Mouse (Mus musculus): Measurements from ENCODE around the gene Myo16.

Gene Myo16

GRCm38 (mm10) chr8:10534619-10535286 lies 381.0 kb downstream of the Myo16 start:
- DNase-seq (ENCODE audit: extremely low read depth, low read depth, low spot score): no peak

- no peak for DNase-seq (ENCODE audit: extremely low read depth, low read depth, low spot score)
These were observed 384.6 kb downstream of the Myo16 start for GRCm38 (mm10) chr8:10538319-10538718.

DNA sequence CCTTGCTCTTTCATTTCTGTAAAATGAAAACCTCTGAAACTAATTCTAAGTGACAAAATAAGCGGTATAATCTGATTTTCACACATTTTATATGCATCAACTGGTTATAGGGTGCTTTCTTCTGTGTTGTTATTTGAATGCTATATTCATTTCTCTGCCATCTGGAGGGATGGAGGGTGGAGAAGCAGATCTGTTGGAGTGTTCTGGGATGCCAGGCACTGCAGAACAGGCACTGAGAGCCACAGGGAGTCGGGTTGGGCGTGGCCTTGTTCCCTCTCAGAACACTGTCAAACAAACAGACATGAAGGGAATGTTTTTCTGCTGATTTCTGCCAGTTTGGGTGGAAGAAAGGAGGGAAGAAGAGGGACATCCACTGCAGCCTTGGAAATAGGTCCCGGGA lies 386.0 kb downstream of the Myo16 start:
- DNase-seq (ENCODE audit: extremely low read depth, low read depth, low spot score): no peak

- no peak for DNase-seq (ENCODE audit: extremely low read depth, low read depth, low spot score)
These were observed 392.2 kb downstream of the Myo16 start for GRCm38 (mm10) chr8:10545890-10546289.

- no peak for DNase-seq (ENCODE audit: extremely low read depth, low read depth, low spot score)
These were observed 392.8 kb downstream of the Myo16 start for GRCm38 (mm10) chr8:10546519-10546918.

DNA sequence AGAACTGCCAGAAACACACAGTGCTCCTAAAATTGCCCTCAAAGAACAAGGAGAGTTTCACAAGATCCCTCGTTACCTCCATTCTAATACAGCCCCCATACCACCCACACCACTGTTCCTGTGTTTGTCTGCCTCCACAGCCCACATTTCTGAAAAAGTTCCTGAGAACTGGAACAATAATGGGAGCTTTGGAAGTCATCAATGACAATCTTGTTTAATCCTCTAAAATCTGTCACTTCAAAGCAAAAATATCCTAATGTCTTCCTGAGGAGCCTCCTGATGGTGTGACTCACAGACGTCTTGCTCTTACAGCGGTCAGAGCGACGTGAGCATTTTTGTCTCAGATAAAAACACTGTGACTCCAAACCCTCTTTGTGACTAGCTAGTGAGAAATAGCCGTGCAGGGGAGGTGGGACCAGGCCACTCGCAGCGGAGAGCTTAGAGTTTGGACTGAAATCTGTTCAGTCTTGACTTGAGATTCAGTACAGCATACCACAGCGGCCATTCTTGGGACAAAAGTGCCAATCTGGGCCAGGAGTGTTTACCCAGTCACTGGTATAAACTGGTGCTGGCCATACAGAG lies 394.4 kb downstream of the Myo16 start:
- no peak for DNase-seq (ENCODE audit: extremely low read depth, low read depth, low spot score)

GRCm38 (mm10) chr8:10549434-10549833 lies 395.7 kb downstream of the Myo16 start:
- no peak for DNase-seq (ENCODE audit: extremely low read depth, low read depth, low spot score)

DNA sequence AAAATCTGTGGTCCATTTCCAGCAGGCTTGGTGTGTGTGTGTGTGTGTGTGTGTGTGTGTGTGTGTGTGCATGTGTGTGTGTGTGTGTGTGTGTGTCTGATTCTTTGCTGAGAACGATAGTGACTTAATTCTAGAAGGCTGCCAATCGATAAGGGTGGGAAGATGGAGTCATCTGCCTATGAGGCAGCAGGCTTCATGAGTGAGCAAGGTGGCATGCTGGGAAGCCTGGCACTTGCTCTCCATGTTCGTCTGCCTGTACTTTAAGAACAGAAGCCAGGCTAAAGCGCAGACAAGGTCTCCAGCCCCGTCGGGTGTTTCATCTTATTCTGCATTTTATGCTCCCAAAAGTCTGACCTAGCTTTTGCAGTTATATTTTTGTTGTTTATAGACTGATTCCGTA lies 404.2 kb downstream of the Myo16 start:
- no peak for DNase-seq (ENCODE audit: extremely low read depth, low read depth, low spot score)

- DNase-seq (ENCODE audit: extremely low read depth, low read depth, low spot score): no peak
These were observed 405.8 kb downstream of the Myo16 start for GRCm38 (mm10) chr8:10559479-10559878.

DNA sequence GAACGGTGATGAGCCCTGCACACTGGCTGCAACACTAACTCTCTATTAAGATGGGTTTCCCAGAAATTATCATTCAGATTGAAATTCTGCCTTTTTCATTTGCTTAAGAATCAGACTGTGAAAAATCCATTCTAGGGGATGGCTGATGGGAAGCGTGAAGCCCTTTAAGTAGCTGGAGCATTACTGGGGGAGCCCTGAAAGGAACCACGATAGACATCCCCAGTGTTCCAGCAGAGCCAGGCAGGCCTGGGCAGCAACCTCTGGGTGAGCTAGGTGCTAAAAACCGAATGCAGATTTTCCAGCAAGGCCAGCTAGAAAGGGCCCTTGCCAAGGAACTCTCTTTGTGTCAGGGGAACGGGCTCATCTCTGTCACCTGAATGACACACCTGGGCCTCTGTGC lies 407.9 kb downstream of the Myo16 start:
- no peak for DNase-seq (ENCODE audit: extremely low read depth, low read depth, low spot score)

DNA sequence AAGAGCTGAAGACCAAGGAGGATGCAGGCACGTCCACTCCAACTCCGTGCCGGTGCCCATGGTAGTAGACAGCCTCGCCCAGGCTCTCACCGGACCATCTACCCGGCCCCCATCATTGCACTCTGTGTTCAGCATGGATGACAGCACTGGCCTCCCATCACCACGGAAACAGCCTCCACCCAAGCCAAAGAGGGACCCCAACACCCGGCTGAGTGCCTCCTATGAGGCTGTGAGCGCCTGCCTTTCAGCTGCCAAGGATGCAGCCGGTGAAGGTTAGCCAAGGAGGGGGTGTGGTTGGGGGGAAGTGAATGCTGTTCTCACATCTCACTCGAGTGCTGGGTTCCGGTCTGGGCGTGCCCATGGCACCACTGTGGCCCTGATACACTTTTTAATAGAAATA lies 408.3 kb downstream of the Myo16 start:
- DNase-seq (ENCODE audit: extremely low read depth, low read depth, low spot score): no peak

GRCm38 (mm10) chr8:10562636-10563035 lies 408.9 kb downstream of the Myo16 start:
- DNase-seq (ENCODE audit: extremely low read depth, low read depth, low spot score): no peak

DNA sequence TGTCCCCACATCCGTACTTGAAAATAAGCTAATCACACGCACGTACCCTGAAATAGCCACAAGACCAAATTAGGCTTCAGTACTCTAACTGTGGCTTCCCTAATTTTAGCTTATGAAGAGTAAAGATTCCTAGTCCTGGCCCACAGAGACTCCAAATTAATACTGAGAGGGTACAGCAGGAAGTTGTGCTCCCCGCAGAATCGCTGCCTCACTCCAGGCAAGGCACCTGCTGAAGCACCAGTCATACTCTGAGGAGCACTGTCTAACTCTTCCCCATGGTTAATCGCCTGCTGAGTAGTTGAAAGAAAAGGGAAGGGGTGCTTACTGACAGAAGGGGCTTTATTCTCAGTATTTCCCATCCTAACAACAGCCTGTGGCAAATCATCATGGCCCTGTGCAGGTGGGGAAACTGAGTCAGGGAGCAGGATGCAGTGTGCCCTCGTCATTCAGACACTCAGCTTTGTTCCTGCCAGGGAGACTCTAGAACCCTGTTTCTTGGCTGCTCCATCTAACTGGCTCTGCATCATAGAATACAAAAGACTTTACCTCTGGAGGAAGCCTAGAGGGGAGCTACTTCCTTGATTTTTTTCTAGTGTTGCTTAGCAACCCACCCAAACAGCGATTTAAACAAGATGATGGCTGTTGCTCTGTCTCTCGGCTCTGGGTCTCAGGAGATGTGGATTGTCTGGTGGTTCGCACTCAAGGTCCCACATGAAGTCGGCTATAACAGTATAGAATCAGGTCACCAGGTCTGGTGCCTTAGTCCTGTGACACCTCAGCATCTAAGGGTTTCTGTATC lies 411.7 kb downstream of the Myo16 start:
- DNase-seq (ENCODE audit: extremely low read depth, low read depth, low spot score): no peak

- DNase-seq (ENCODE audit: extremely low read depth, low read depth, low spot score): no peak
These were observed 414.7 kb downstream of the Myo16 start for GRCm38 (mm10) chr8:10568448-10568847.

GRCm38 (mm10) chr8:10574096-10574495 lies 420.4 kb downstream of the Myo16 start:
- no peak for DNase-seq (ENCODE audit: extremely low read depth, low read depth, low spot score)

- DNase-seq (ENCODE audit: extremely low read depth, low read depth, low spot score): no peak
These were observed 421.5 kb downstream of the Myo16 start for GRCm38 (mm10) chr8:10575244-10575643.

DNA sequence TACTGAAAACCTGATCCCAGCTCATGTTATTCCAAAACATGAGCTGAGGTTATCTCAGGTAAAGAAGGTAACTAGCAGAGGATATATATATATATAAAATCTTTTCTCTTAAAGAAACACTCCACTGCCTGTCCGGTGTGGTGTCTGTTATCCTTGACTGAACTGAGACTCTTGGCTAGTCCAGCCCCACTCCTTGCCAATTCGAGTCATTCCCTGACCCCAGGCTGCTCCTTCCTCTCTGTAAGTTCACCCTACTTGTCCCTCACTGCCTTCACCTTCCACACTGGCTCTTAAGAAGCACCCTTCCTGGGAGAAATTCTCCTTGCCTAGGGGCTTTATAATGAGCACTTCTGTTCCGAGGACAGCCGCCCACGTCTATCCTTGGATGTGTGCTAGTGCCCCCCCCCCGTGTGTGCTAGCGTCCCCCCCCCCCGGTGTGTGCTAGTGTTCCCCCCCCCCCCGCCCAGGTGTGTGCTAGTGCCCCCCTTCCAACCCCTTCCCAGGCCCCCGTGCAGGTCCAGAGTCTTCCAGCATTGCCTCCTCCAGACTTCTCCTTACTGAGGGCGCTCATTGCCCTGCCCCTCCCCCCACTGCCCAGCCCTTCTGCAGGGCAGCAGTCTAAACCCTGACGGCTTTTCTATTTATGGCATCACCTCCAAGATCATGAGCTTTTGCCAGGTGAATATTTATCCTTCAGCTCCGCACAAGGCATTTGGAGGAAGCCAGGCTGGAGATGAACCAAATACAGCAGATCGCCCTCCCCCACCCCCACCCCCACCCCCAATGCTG lies 433.4 kb downstream of the Myo16 start:
- DNase-seq (ENCODE audit: extremely low read depth, low read depth, low spot score): no peak

DNA sequence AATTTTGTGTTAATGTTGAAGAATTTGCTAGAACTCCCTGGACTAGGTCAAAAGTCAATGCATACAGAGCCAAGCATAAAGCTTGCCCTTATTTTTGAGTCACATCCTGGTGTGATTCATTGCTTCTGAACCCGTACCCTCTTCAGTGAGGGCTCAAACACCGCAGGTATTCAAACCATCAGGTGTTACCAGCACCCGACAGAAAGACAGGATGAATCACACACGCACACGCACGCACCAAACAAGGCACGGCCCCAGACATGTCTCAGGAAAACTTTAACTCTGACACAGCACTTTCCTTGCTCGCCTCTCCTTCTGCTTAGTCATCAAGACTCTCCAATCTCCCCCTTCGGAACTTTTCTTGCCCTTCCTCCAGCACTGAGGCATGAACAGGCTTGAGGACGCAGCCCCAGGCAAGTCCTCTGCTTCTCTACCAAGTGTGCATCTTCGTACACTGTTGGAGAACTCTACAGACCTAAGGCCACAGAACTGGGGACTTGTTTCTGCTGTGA lies 435.8 kb downstream of the Myo16 start:
- DNase-seq (ENCODE audit: extremely low read depth, low read depth, low spot score): no peak

DNA sequence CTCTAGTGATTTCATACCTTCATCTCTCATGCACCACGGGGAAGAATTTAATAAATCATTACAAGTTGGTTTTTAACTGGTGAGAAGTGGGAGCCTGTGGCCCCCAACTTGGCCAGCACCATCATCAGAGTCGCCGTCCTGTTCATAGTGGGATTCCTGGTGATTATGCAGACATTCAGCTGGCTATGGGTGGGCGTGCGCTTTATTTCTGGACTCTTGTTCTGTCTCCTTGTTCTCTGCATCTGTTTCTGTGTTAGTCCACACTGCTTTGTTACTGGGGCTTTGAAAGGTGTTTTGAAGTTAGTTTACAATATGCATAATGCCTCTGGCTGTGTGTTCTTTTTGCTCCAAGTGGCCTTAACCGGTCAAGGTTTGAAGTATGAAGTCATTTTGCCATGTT lies 439.2 kb downstream of the Myo16 start:
- DNase-seq (ENCODE audit: extremely low read depth, low read depth, low spot score): no peak

DNA sequence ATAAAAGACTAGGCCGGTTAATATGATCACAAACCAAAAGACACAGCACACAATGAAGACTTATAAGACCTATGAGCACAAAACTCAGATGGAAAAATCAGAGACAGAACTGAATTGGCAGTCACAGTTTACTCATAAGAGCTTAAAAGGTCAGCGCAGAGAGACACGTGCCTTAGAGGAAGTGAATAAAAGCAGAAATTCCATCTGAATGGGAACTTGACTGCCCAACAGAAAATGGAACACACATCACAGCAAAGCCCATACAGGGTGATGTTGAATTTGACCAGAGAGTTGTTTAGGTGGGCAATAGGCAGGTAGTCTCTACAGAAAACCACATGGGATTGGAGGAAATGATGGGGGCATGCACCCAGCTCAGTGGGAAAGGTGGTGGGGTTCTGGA lies 442.6 kb downstream of the Myo16 start:
- no peak for DNase-seq (ENCODE audit: extremely low read depth, low read depth, low spot score)

DNA sequence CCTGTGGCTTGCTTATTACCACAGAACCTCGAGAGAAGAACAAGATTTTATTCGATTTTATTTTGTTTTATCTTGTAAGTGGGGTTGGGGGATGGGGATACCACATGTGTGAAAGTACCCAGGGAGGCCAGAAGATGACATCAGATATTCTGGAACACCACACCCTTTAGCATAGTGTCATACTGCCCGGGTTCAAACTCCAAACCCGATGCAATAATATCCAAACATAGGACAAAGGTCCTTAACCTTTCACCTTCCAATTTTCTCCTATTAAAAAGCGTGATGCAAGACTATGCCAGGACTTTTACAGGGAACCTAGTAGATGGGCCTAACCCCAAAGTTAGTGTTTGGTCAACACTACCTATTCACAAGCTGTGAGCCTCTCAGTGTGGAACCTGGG lies 443.9 kb downstream of the Myo16 start:
- DNase-seq (ENCODE audit: extremely low read depth, low read depth, low spot score): no peak

Data from fat pad, adult 2 months (tissue).